12 mouse cellular contexts compared by ENCODE assay signal in the genomic region with DNA sequence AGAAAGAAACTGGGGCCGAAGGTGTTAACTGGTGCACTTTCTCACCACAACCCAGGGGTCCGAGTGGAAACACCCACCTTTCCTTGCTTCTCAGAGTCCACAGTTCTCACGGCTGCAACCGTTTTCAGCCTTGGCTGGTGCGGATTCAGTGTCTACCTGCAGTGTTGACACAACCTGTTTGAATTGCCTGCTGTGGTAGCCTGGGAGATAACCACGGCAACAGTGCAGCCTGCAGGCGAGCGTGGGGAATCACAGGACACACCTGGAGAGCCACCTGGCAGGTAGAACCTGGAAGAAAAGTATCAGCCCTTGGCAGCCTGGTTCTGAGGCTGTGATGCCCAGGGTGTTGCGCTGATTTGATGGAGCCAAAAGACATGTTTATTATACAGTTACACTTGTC. TPM values are rescaled to one million over a fixed set of nuclear protein-coding genes. Genes with fewer than 3 reads are reported as not detected.
DNase-seq lines count a peak whose midpoint lies in the region; ATAC-seq and TF ChIP-seq lines count a peak whose summit lies in the region.
"Had no signal": no experiment of that assay in that cellular context is flagged by ENCODE, and none has a peak within 500 bp of the region (broad histone marks: within the 10 kb centered on the region; RNA-seq: fewer than 3 reads in every experiment).

No protein-coding gene starts in this region.

- H3K4me1 ChIP-seq in liver, adult 2 months (ENCODE audit: control insufficient read depth, insufficient read depth, low read length) = peaks cover 3% of the 10 kb centered on the region
- no peaks in the 10 kb centered on the region for H3K4me1 ChIP-seq in liver, embryonic 11.5 days (replicated peaks; ENCODE audit: control insufficient read depth, insufficient read depth, low read length)
- no peaks in the 10 kb centered on the region for H3K4me1 ChIP-seq in intestine, embryonic 14.5 days (replicated peaks; ENCODE audit: control insufficient read depth, insufficient read depth, low read length)
- 0 out of 4 replicates have a peak, but pooled peaks cover 0 to 3% of the 10 kb centered on the region in 2 experiments for H3K4me1 ChIP-seq in liver, embryonic 14.5 days (replicated peaks; ENCODE audit: control insufficient read depth in 2 of 2, insufficient read depth in 2 of 2, low read length in 1 of 2)
- H3K4me1 ChIP-seq in small intestine, adult 2 months (ENCODE audit: control insufficient read depth, insufficient read depth, insufficient read length, low read length) = peaks cover 2% of the 10 kb centered on the region; the same call in 1 of the 2 replicates
- H3K4me1 ChIP-seq in midbrain, embryonic 16.5 days (ENCODE audit: control insufficient read depth, insufficient read depth, low read length) = peaks cover 7% of the 10 kb centered on the region; the same call in 1 of the 2 replicates

- no peak for ATAC-seq in liver, embryonic 11.5 days (replicated peaks; ENCODE audit: low FRiP score)
- ATAC-seq in intestine, embryonic 14.5 days (replicated peaks; ENCODE audit: low FRiP score, low TSS enrichment, low read depth) = no peak; the same call in 1 of the 2 replicates
- no peak for ATAC-seq in liver, embryonic 14.5 days (ENCODE audit: insufficient read depth)
- ATAC-seq in midbrain, embryonic 16.5 days = no peak
- ATAC-seq: forebrain, embryonic 16.5 days had no signal

- no peaks in the 10 kb centered on the region for H3K9me3 ChIP-seq in liver, embryonic 11.5 days (ENCODE audit: control insufficient read depth, low read length)
- no peaks in the 10 kb centered on the region for H3K9me3 ChIP-seq in intestine, embryonic 14.5 days (ENCODE audit: control insufficient read depth, low read length)
- H3K9me3 ChIP-seq in liver, embryonic 14.5 days (ENCODE audit: control insufficient read depth, low read length) = no peaks in the 10 kb centered on the region
- no peaks in the 10 kb centered on the region for H3K9me3 ChIP-seq in midbrain, embryonic 16.5 days (replicated peaks; ENCODE audit: control insufficient read depth, low read length, poor library complexity, severe bottlenecking)
- H3K9me3 ChIP-seq: heart, embryonic 12.5 days; limb, embryonic 12.5 days had no signal

- no peak overlapping the region for H3K27ac ChIP-seq in liver, adult 2 months (replicated peaks; ENCODE audit: insufficient read depth, low read depth, low read length)
- no peak overlapping the region for H3K27ac ChIP-seq in liver, embryonic 11.5 days (ENCODE audit: low read depth, low read length)
- H3K27ac ChIP-seq in intestine, embryonic 14.5 days (ENCODE audit: low read depth) = no peak overlapping the region
- no peak overlapping the region for H3K27ac ChIP-seq in liver, embryonic 14.5 days
- H3K27ac ChIP-seq in small intestine, adult 2 months (ENCODE audit: insufficient read depth, low read depth, low read length) = no peak overlapping the region
- no peak overlapping the region for H3K27ac ChIP-seq in midbrain, embryonic 16.5 days (ENCODE audit: low read length)
- H3K27ac ChIP-seq: limb, embryonic 12.5 days had no signal

- no peaks in the 10 kb centered on the region for H3K79me2 ChIP-seq in liver, adult 2 months (ENCODE audit: control insufficient read depth, insufficient read depth, low read length)

- H3K4me3 ChIP-seq in liver, adult 2 months (ENCODE audit: insufficient read depth, low read depth, low read length) = no peak overlapping the region
- H3K4me3 ChIP-seq in liver, embryonic 11.5 days (ENCODE audit: low read depth, low read length) = no peak overlapping the region
- H3K4me3 ChIP-seq in intestine, embryonic 14.5 days (ENCODE audit: low read depth, low read length) = no peak overlapping the region
- no peak overlapping the region for H3K4me3 ChIP-seq in liver, embryonic 14.5 days (ENCODE audit: insufficient read depth in 1 of 2, low read depth in 2 of 2, low read length in 2 of 2)
- H3K4me3 ChIP-seq in small intestine, adult 2 months (ENCODE audit: low read depth, low read length) = no peak overlapping the region
- H3K4me3 ChIP-seq in midbrain, embryonic 16.5 days (ENCODE audit: low read depth, low read length) = no peak overlapping the region
- H3K4me3 ChIP-seq: heart, embryonic 12.5 days; limb, embryonic 12.5 days had no signal

- DNase-seq in liver, adult 2 months (ENCODE audit: extremely low read depth, low read depth, low spot score) = peak; percentile 56
- no peak for DNase-seq in liver, embryonic 11.5 days (ENCODE audit: low spot score)
- DNase-seq in intestine, embryonic 14.5 days (ENCODE audit: low spot score) = peak; percentile 69
- no peak for DNase-seq in liver, embryonic 14.5 days (ENCODE audit: low read depth in 3 of 3, low spot score in 3 of 3)
- no peak for DNase-seq in left cerebral cortex, postnatal 36 days (ENCODE audit: low spot score in 2 of 2)
- no peak for DNase-seq in B cell, adult 2 months
- DNase-seq: thymus, adult 18-20 months had no signal

- no peaks in the 10 kb centered on the region for H3K36me3 ChIP-seq in liver, adult 2 months (ENCODE audit: control insufficient read depth, insufficient read depth, low read length)
- no peaks in the 10 kb centered on the region for H3K36me3 ChIP-seq in liver, embryonic 11.5 days (ENCODE audit: control insufficient read depth, insufficient read depth, low read length)
- H3K36me3 ChIP-seq in intestine, embryonic 14.5 days (ENCODE audit: control insufficient read depth, insufficient read depth, low read length) = no peaks in the 10 kb centered on the region
- no peaks in the 10 kb centered on the region for H3K36me3 ChIP-seq in liver, embryonic 14.5 days (replicated peaks; ENCODE audit: control insufficient read depth, insufficient read depth, low read depth)
- H3K36me3 ChIP-seq in small intestine, adult 2 months (ENCODE audit: control insufficient read depth, insufficient read depth, low read length) = no peaks in the 10 kb centered on the region
- no peaks in the 10 kb centered on the region for H3K36me3 ChIP-seq in midbrain, embryonic 16.5 days (ENCODE audit: control insufficient read depth, insufficient read depth, low read length)
- H3K36me3 ChIP-seq: heart, embryonic 12.5 days; limb, embryonic 12.5 days had no signal

- intact Hi-C loops in left cerebral cortex, postnatal 36 days (cut with DNase I) = no loop called here

- 25% methylated on average over 9 of the region's 9 CpGs for WGBS in liver, adult 2 months
- 52% methylated on average over 9 of the region's 9 CpGs for WGBS in liver, embryonic 11.5 days
- WGBS in intestine, embryonic 14.5 days = 60% methylated on average over 9 of the region's 9 CpGs
- WGBS in liver, embryonic 14.5 days (ENCODE audit: insufficient replicate concordance) = 42% methylated on average over 9 of the region's 9 CpGs
- WGBS in small intestine, adult 2 months = 28% methylated on average over 9 of the region's 9 CpGs
- 73% methylated on average over 9 of the region's 9 CpGs for WGBS in midbrain, embryonic 16.5 days

- no peak for TF ChIP-seq EP300 in liver, embryonic 14.5 days (IDR thresholded peaks at IDR 0.05; ENCODE audit: low read depth)

- H3K9ac ChIP-seq in liver, adult 2 months (ENCODE audit: low read depth, low read length) = no peak overlapping the region
- no peak overlapping the region for H3K9ac ChIP-seq in liver, embryonic 11.5 days (ENCODE audit: low read depth, low read length)
- no peak overlapping the region for H3K9ac ChIP-seq in intestine, embryonic 14.5 days (ENCODE audit: low read length)
- no peak overlapping the region for H3K9ac ChIP-seq in liver, embryonic 14.5 days (replicated peaks)
- H3K9ac ChIP-seq in midbrain, embryonic 16.5 days (ENCODE audit: low read depth, low read length) = no peak overlapping the region
- H3K9ac ChIP-seq: heart, embryonic 12.5 days; limb, embryonic 12.5 days had no signal

- TF ChIP-seq CTCF in liver, adult 2 months (IDR thresholded peaks at IDR 0.05; ENCODE audit: low read depth, low read length) = peak; percentile 97
- peak; percentile 66 for TF ChIP-seq CTCF in liver, embryonic 14.5 days (IDR thresholded peaks at IDR 0.05; ENCODE audit: low read depth)
- TF ChIP-seq CTCF in small intestine, adult 2 months (IDR thresholded peaks at IDR 0.05; ENCODE audit: extremely low read depth, insufficient read length, insufficient replicate concordance, low read depth, low read length) = peak; percentile 80

- H3K27me3 ChIP-seq in liver, adult 2 months (ENCODE audit: control insufficient read depth, insufficient read depth, low read length) = no peaks in the 10 kb centered on the region
- H3K27me3 ChIP-seq in liver, embryonic 11.5 days (replicated peaks; ENCODE audit: control insufficient read depth, insufficient read depth, low read length) = no peaks in the 10 kb centered on the region
- no peaks in the 10 kb centered on the region for H3K27me3 ChIP-seq in intestine, embryonic 14.5 days (replicated peaks; ENCODE audit: control insufficient read depth, insufficient read depth, low read length)
- no peaks in the 10 kb centered on the region for H3K27me3 ChIP-seq in liver, embryonic 14.5 days (ENCODE audit: control insufficient read depth, insufficient read depth, low read length)
- H3K27me3 ChIP-seq in small intestine, adult 2 months (ENCODE audit: control insufficient read depth, insufficient read depth, low read length) = peaks cover 2% of the 10 kb centered on the region; the same call in 1 of the 2 replicates
- no peaks in the 10 kb centered on the region for H3K27me3 ChIP-seq in midbrain, embryonic 16.5 days (ENCODE audit: control insufficient read depth, insufficient read depth, low read depth, low read length)

- no peak overlapping the region for H3K4me2 ChIP-seq in liver, embryonic 11.5 days
- H3K4me2 ChIP-seq in intestine, embryonic 14.5 days (ENCODE audit: low read length) = no peak overlapping the region; the same call in 1 of the 2 replicates
- no peak overlapping the region for H3K4me2 ChIP-seq in liver, embryonic 14.5 days (ENCODE audit: low read depth)
- no peak overlapping the region for H3K4me2 ChIP-seq in midbrain, embryonic 16.5 days (ENCODE audit: low read length)
- H3K4me2 ChIP-seq: heart, embryonic 12.5 days; limb, embryonic 12.5 days had no signal

- no peak for TF ChIP-seq POLR2A in liver, adult 2 months (IDR thresholded peaks at IDR 0.05; ENCODE audit: extremely low read depth, insufficient read depth, low read length)
- no peak for TF ChIP-seq POLR2A in small intestine, adult 2 months (IDR thresholded peaks at IDR 0.05; ENCODE audit: low read depth, low read length)

RNA-seq across cellular contexts. Expression of a gene that starts 20.7 kb away (rescaled TPM):
- 0.46 and 0.60 TPM in 2 replicates for total RNA-seq in liver, adult 2 months (2014; rRNA removed)
- 0.21 and 0.25 TPM in 2 replicates for polyA plus RNA-seq in liver, adult 2 months (2012; rRNA removed)
- not detected in 2 replicates for polyA plus RNA-seq in liver, embryonic 11.5 days (2014; fragmentation: Nextera tagmentation; extraction: Ambion mirVana)
- polyA plus RNA-seq in intestine, embryonic 14.5 days (2014; fragmentation: Nextera tagmentation; extraction: Ambion mirVana) = not detected in 2 replicates
- polyA plus RNA-seq in liver, embryonic 14.5 days (2012; rRNA removed) = 0.04 and 0.06 TPM in 2 replicates
- polyA plus RNA-seq in liver, embryonic 14.5 days (2014; fragmentation: Nextera tagmentation; extraction: Ambion mirVana) = not detected in 2 replicates
- 0.56 and 0.88 TPM in 2 replicates for polyA plus RNA-seq in small intestine, adult 2 months (2012; rRNA removed)
- polyA plus RNA-seq in midbrain, embryonic 16.5 days (2015; fragmentation: Nextera tagmentation; extraction: Ambion mirVana) = not detected in 2 replicates
- total RNA-seq in left cerebral cortex, postnatal 36 days (2021) = under 1 TPM; 0.59 to 0.69 TPM
- polyA plus RNA-seq: forebrain, embryonic 16.5 days; heart, embryonic 12.5 days had no signal

RNA-seq across cellular contexts. Expression of a gene that starts 23.9 kb away (rescaled TPM):
- total RNA-seq in liver, adult 2 months (2014; rRNA removed) = 1.6 and 3.9 TPM in 2 replicates
- polyA plus RNA-seq in liver, adult 2 months (2012; rRNA removed) = 5.1 and 10.2 TPM in 2 replicates
- 0.05 and 0.08 TPM in 2 replicates for polyA plus RNA-seq in liver, embryonic 11.5 days (2014; fragmentation: Nextera tagmentation; extraction: Ambion mirVana)
- polyA plus RNA-seq in intestine, embryonic 14.5 days (2014; fragmentation: Nextera tagmentation; extraction: Ambion mirVana) = 1.5 TPM in 2 replicates
- polyA plus RNA-seq in liver, embryonic 14.5 days (2012; rRNA removed) = 0.39 and 0.40 TPM in 2 replicates
- polyA plus RNA-seq in liver, embryonic 14.5 days (2014; fragmentation: Nextera tagmentation; extraction: Ambion mirVana) = 0.50 and 0.54 TPM in 2 replicates
- polyA plus RNA-seq in small intestine, adult 2 months (2012; rRNA removed) = 9.2 and 59.1 TPM in 2 replicates
- 1.3 and 1.6 TPM in 2 replicates for polyA plus RNA-seq in midbrain, embryonic 16.5 days (2015; fragmentation: Nextera tagmentation; extraction: Ambion mirVana)
- total RNA-seq in left cerebral cortex, postnatal 36 days (2021) = 1 to 10 TPM; 2.8 to 3.4 TPM

RNA-seq across cellular contexts. Expression of a gene that starts 45.8 kb away (rescaled TPM):
- total RNA-seq in liver, adult 2 months (2014; rRNA removed) = not detected in 2 replicates
- 0.04 TPM in 1 of 2 replicates, not detected in the other for polyA plus RNA-seq in liver, adult 2 months (2012; rRNA removed)
- polyA plus RNA-seq in liver, embryonic 11.5 days (2014; fragmentation: Nextera tagmentation; extraction: Ambion mirVana) = 0.70 and 1.2 TPM in 2 replicates
- polyA plus RNA-seq in intestine, embryonic 14.5 days (2014; fragmentation: Nextera tagmentation; extraction: Ambion mirVana) = 27.8 and 28.3 TPM in 2 replicates
- 0.09 and 0.12 TPM in 2 replicates for polyA plus RNA-seq in liver, embryonic 14.5 days (2012; rRNA removed)
- not detected in 2 replicates for polyA plus RNA-seq in liver, embryonic 14.5 days (2014; fragmentation: Nextera tagmentation; extraction: Ambion mirVana)
- 28.4 and 41.4 TPM in 2 replicates for polyA plus RNA-seq in small intestine, adult 2 months (2012; rRNA removed)
- 4.1 and 4.6 TPM in 2 replicates for polyA plus RNA-seq in midbrain, embryonic 16.5 days (2015; fragmentation: Nextera tagmentation; extraction: Ambion mirVana)
- 1 to 10 TPM; 5.5 TPM for total RNA-seq in left cerebral cortex, postnatal 36 days (2021)
- polyA plus RNA-seq: heart, embryonic 12.5 days had no signal

Comparison
In these comparisons a context has a peak if more than half of its experiments do, and no peak if none do; other contexts are left out.
1. DNase-seq: peak in liver, adult 2 months (single experiment) and intestine, embryonic 14.5 days (single experiment); none in liver, embryonic 11.5 days (single experiment), liver, embryonic 14.5 days (0 of 3), left cerebral cortex, postnatal 36 days (0 of 2) and B cell, adult 2 months (0 of 2).
2. Peak in every context shown above with its lines, with median percentiles within 50 percentile points of each other: CTCF ChIP-seq.